Mouse (Mus musculus) liver, postnatal 0 days (tissue): ENCODE data around the gene Evi2.

ENCODE experiments used
- CTCF ChIP-seq: sonication (generic); IDR thresholded peaks from 2 replicates; pipeline ENCODE4 v1.5.1; 2016; ENCODE audit warnings: antibody characterized with exemption, low read depth
- EP300 ChIP-seq: IDR thresholded peaks from 2 replicates; pipeline ENCODE4 v1.6.1; 2016; ENCODE audit warnings: antibody characterized with exemption, low read depth, mild to moderate bottlenecking

GRCm38 (mm10) chr11:79522944-79523343 is 7.4 kb downstream of the Evi2 start:
- no peak for TF ChIP-seq CTCF
- no peak for TF ChIP-seq EP300
